Mouse (Mus musculus) yolk sac, embryonic 10.5 days (tissue): Measurements from ENCODE around the gene Wwp2.

Source experiments
- DNase-seq: peaks from one replicate; pipeline ENCODE4 v3.0.0-alpha.2; 2017; ENCODE audit warnings: low spot score

The Wwp2 gene

GRCm38 (mm10) chr8:107435962-107436831, at the start of gene Wwp2:
Wwp2 (plus strand) TSS chr8:107436365.
- DNase-seq, result peak; percentile 85

GRCm38 (mm10) chr8:107386642-107387041, 49.5 kb upstream of the Wwp2 start:
- peak; percentile 22 for DNase-seq

- no peak for DNase-seq
Observed at GRCm38 (mm10) chr8:107387861-107388260, 48.3 kb upstream of the Wwp2 start.

- no peak for DNase-seq
Observed at GRCm38 (mm10) chr8:107389557-107389956, 46.6 kb upstream of the Wwp2 start.

- peak; percentile 21 for DNase-seq
Observed at GRCm38 (mm10) chr8:107390476-107391135, 45.6 kb upstream of the Wwp2 start.

- DNase-seq, result no peak
Observed at GRCm38 (mm10) chr8:107391136-107391516, 45.0 kb upstream of the Wwp2 start.

GRCm38 (mm10) chr8:107395397-107395796, 40.8 kb upstream of the Wwp2 start:
- no peak for DNase-seq

- DNase-seq, result no peak
Observed at GRCm38 (mm10) chr8:107396106-107396670, 40.0 kb upstream of the Wwp2 start.

GRCm38 (mm10) chr8:107397665-107398064, 38.5 kb upstream of the Wwp2 start:
- DNase-seq, result no peak

- no peak for DNase-seq
Observed at GRCm38 (mm10) chr8:107399495-107399894, 36.7 kb upstream of the Wwp2 start.

- no peak for DNase-seq
Observed at GRCm38 (mm10) chr8:107401866-107402265, 34.3 kb upstream of the Wwp2 start.

GRCm38 (mm10) chr8:107403038-107403781, 33.0 kb upstream of the Wwp2 start, which contains the start of gene Nqo1:
Nqo1 (minus strand) TSS chr8:107403206.
- DNase-seq, result peak; percentile 74

GRCm38 (mm10) chr8:107404057-107404456, 32.1 kb upstream of the Wwp2 start:
- no peak for DNase-seq

GRCm38 (mm10) chr8:107405935-107406334, 30.2 kb upstream of the Wwp2 start:
- DNase-seq, result no peak

GRCm38 (mm10) chr8:107411391-107411790, 24.8 kb upstream of the Wwp2 start:
- peak; percentile 42 for DNase-seq

- DNase-seq, result no peak
Observed at GRCm38 (mm10) chr8:107412552-107412951, 23.6 kb upstream of the Wwp2 start.

- no peak for DNase-seq
Observed at GRCm38 (mm10) chr8:107413881-107414280, 22.3 kb upstream of the Wwp2 start.

GRCm38 (mm10) chr8:107417001-107417400, 19.2 kb upstream of the Wwp2 start:
- no peak for DNase-seq

- no peak for DNase-seq
Observed at GRCm38 (mm10) chr8:107424176-107424575, 12.0 kb upstream of the Wwp2 start.

GRCm38 (mm10) chr8:107424597-107425229, 11.5 kb upstream of the Wwp2 start, which contains the start of gene Nob1:
Nob1 (minus strand) TSS chr8:107425051.
- DNase-seq, result peak; percentile 93

GRCm38 (mm10) chr8:107425230-107425597, 11.0 kb upstream of the Wwp2 start:
- DNase-seq, result no peak

- peak; percentile 42 for DNase-seq
Observed at GRCm38 (mm10) chr8:107430821-107431220, 5.3 kb upstream of the Wwp2 start.
